Mouse (Mus musculus): Measurements from ENCODE around the gene Apmap. TPM values are rescaled to one million over a fixed set of nuclear protein-coding genes. Genes with fewer than 3 reads are reported as not detected.

Apmap gene
- polyA plus RNA-seq (2016; fragmentation: Nextera tagmentation; extraction: Ambion mirVana) = 23.0 and 23.2 TPM in 2 replicates

GRCm38 (mm10) chr2:150608087-150608799 is at the start of gene Apmap:
TSS of gene Apmap (minus strand) at chr2:150608567.
- Histone ChIP-seq H3K4me1 (replicated peaks) (peaks cover 8% of the 10 kb centered on the region), H3K27ac (0 out of 2 replicates have a peak within 1 kb of the TSS, but pooled peaks have one; percentile 20), H3K4me3 (replicated peaks) (peak within 1 kb of the TSS; percentile 87), H3K9ac (replicated peaks) (peak within 1 kb of the TSS; percentile 76), H3K4me2 (peak within 1 kb of the TSS; percentile 86), H3K9me3 (no peaks in the 10 kb centered on the region), H3K36me3 (no peaks in the 10 kb centered on the region), H3K27me3 (0 out of 2 replicates have a peak, but pooled peaks cover 6% of the 10 kb centered on the region)
- ATAC-seq (ENCODE audit: insufficient number of reproducible peaks, insufficient read depth, low FRiP score, low TSS enrichment, low read depth) = peak; percentile 99
- under 1% methylated on average over 42 of the region's 42 CpGs for WGBS

GRCm38 (mm10) chr2:150656975-150657768 is 48.8 kb upstream of the Apmap start:
- no peaks in the 10 kb centered on the region for H3K27me3 ChIP-seq
- H3K4me3 ChIP-seq (replicated peaks) = no peak overlapping the region
- H3K27ac ChIP-seq = no peak overlapping the region
- 71% methylated on average over 8 of the region's 8 CpGs for WGBS
- no peak overlapping the region for H3K9ac ChIP-seq (replicated peaks)
- no peak for ATAC-seq (ENCODE audit: insufficient number of reproducible peaks, insufficient read depth, low FRiP score, low TSS enrichment, low read depth)
- no peak overlapping the region for H3K4me2 ChIP-seq
- H3K4me1 ChIP-seq (replicated peaks) = no peaks in the 10 kb centered on the region
- no peaks in the 10 kb centered on the region for H3K36me3 ChIP-seq
- peaks cover 3% of the 10 kb centered on the region; the same call in 1 of the 2 replicates for H3K9me3 ChIP-seq

GRCm38 (mm10) chr2:150656112-150656511 is 47.7 kb upstream of the Apmap start:
- no peak overlapping the region for H3K4me3 ChIP-seq (replicated peaks)
- 86% methylated on average over 3 of the region's 3 CpGs for WGBS

GRCm38 (mm10) chr2:150655290-150655689 is 46.9 kb upstream of the Apmap start:
- Histone ChIP-seq H3K9ac (replicated peaks) (no peak overlapping the region), H3K4me2 (no peak overlapping the region), H3K27me3 (no peaks in the 10 kb centered on the region), H3K4me1 (replicated peaks) (peaks cover 10% of the 10 kb centered on the region), H3K27ac (no peak overlapping the region), H3K9me3 (peaks cover 3% of the 10 kb centered on the region; the same call in 1 of the 2 replicates), H3K4me3 (replicated peaks) (no peak overlapping the region), H3K36me3 (no peaks in the 10 kb centered on the region)
- 80% methylated on average over 6 of the region's 6 CpGs for WGBS
- no peak for ATAC-seq (ENCODE audit: insufficient number of reproducible peaks, insufficient read depth, low FRiP score, low TSS enrichment, low read depth)

More at GRCm38 (mm10) chr2:150656112-150656511, 47.7 kb upstream of the Apmap start:
- no peaks in the 10 kb centered on the region for H3K36me3 ChIP-seq
- H3K9me3 ChIP-seq = peaks cover 3% of the 10 kb centered on the region; the same call in 1 of the 2 replicates
- H3K4me1 ChIP-seq (replicated peaks) = peaks cover 5% of the 10 kb centered on the region; the same call in 1 of the 2 replicates
- H3K4me2 ChIP-seq = no peak overlapping the region
- no peak overlapping the region for H3K9ac ChIP-seq (replicated peaks)
- no peaks in the 10 kb centered on the region for H3K27me3 ChIP-seq
- no peak overlapping the region for H3K27ac ChIP-seq
- ATAC-seq (ENCODE audit: insufficient number of reproducible peaks, insufficient read depth, low FRiP score, low TSS enrichment, low read depth) = no peak

GRCm38 (mm10) chr2:150654814-150655213 is 46.4 kb upstream of the Apmap start:
- Histone ChIP-seq H3K36me3 (no peaks in the 10 kb centered on the region), H3K4me3 (replicated peaks) (no peak overlapping the region), H3K27me3 (no peaks in the 10 kb centered on the region), H3K4me2 (no peak overlapping the region), H3K9me3 (peaks cover 3% of the 10 kb centered on the region; the same call in 1 of the 2 replicates), H3K4me1 (replicated peaks) (peaks cover 11% of the 10 kb centered on the region), H3K9ac (replicated peaks) (no peak overlapping the region), H3K27ac (no peak overlapping the region)
- ATAC-seq (ENCODE audit: insufficient number of reproducible peaks, insufficient read depth, low FRiP score, low TSS enrichment, low read depth) = no peak
- WGBS = 87% methylated on average over 2 of the region's 2 CpGs

- WGBS = 65% methylated on average over 9 of the region's 9 CpGs
- no peaks in the 10 kb centered on the region for H3K36me3 ChIP-seq
- no peak for ATAC-seq (ENCODE audit: insufficient number of reproducible peaks, insufficient read depth, low FRiP score, low TSS enrichment, low read depth)
- H3K4me2 ChIP-seq = no peak overlapping the region
- H3K4me1 ChIP-seq (replicated peaks) = peaks cover 14% of the 10 kb centered on the region
- no peaks in the 10 kb centered on the region for H3K27me3 ChIP-seq
- no peak overlapping the region for H3K4me3 ChIP-seq (replicated peaks)
- peak overlapping the region; percentile 35; the same call in 1 of the 2 replicates for H3K27ac ChIP-seq
- H3K9me3 ChIP-seq = no peaks in the 10 kb centered on the region
- H3K9ac ChIP-seq (replicated peaks) = no peak overlapping the region
Observed at GRCm38 (mm10) chr2:150651366-150651765, 43.0 kb upstream of the Apmap start.

- Histone ChIP-seq H3K36me3 (no peaks in the 10 kb centered on the region), H3K27ac (peak overlapping the region; percentile 35; the same call in 1 of the 2 replicates), H3K9ac (replicated peaks) (no peak overlapping the region), H3K27me3 (no peaks in the 10 kb centered on the region), H3K4me3 (replicated peaks) (no peak overlapping the region), H3K4me2 (no peak overlapping the region), H3K9me3 (no peaks in the 10 kb centered on the region), H3K4me1 (replicated peaks) (peaks cover 14% of the 10 kb centered on the region)
- 8% methylated on average over 7 of the region's 7 CpGs for WGBS
- ATAC-seq (ENCODE audit: insufficient number of reproducible peaks, insufficient read depth, low FRiP score, low TSS enrichment, low read depth) = peak; percentile 54; the same call in 1 of the 2 replicates
Observed at GRCm38 (mm10) chr2:150650511-150651074, 42.2 kb upstream of the Apmap start.

- Histone ChIP-seq H3K36me3 (no peaks in the 10 kb centered on the region), H3K27me3 (no peaks in the 10 kb centered on the region), H3K27ac (no peak overlapping the region), H3K9ac (replicated peaks) (no peak overlapping the region), H3K9me3 (no peaks in the 10 kb centered on the region), H3K4me1 (replicated peaks) (peaks cover 14% of the 10 kb centered on the region), H3K4me3 (replicated peaks) (no peak overlapping the region), H3K4me2 (no peak overlapping the region)
- ATAC-seq (ENCODE audit: insufficient number of reproducible peaks, insufficient read depth, low FRiP score, low TSS enrichment, low read depth) = no peak
- WGBS = 55% methylated on average over 13 of the region's 13 CpGs
Observed at GRCm38 (mm10) chr2:150648300-150648895, 40.0 kb upstream of the Apmap start.

- Histone ChIP-seq H3K4me1 (replicated peaks) (peaks cover 14% of the 10 kb centered on the region), H3K4me3 (replicated peaks) (no peak overlapping the region), H3K9me3 (no peaks in the 10 kb centered on the region), H3K27me3 (no peaks in the 10 kb centered on the region), H3K27ac (no peak overlapping the region), H3K9ac (replicated peaks) (no peak overlapping the region), H3K36me3 (no peaks in the 10 kb centered on the region), H3K4me2 (no peak overlapping the region)
- 87% methylated on average over 14 of the region's 14 CpGs for WGBS
- no peak for ATAC-seq (ENCODE audit: insufficient number of reproducible peaks, insufficient read depth, low FRiP score, low TSS enrichment, low read depth)
Observed at GRCm38 (mm10) chr2:150647681-150648299, 39.4 kb upstream of the Apmap start.

GRCm38 (mm10) chr2:150646411-150647121 is 38.2 kb upstream of the Apmap start:
- Histone ChIP-seq H3K27me3 (no peaks in the 10 kb centered on the region), H3K4me1 (replicated peaks) (peaks cover 14% of the 10 kb centered on the region), H3K4me3 (replicated peaks) (no peak overlapping the region), H3K4me2 (no peak overlapping the region), H3K9ac (replicated peaks) (no peak overlapping the region), H3K9me3 (no peaks in the 10 kb centered on the region), H3K27ac (no peak overlapping the region), H3K36me3 (no peaks in the 10 kb centered on the region)
- no peak for ATAC-seq (ENCODE audit: insufficient number of reproducible peaks, insufficient read depth, low FRiP score, low TSS enrichment, low read depth)
- 78% methylated on average over 8 of the region's 8 CpGs for WGBS

All from limb, embryonic 12.5 days (tissue).